Mouse (Mus musculus): ENCODE data around the gene Acy3. TPM values are rescaled to one million over a fixed set of nuclear protein-coding genes. Genes with fewer than 3 reads are reported as not detected.

Gene Acy3
- total and polyA plus RNA-seq, 2 experiments from 2014 or later = 21.5 to 74.8 TPM

- Histone ChIP-seq H3K4me3 (ENCODE audit: low read depth, low read length) (peak overlapping the region; percentile 25; the same call in 1 of the 2 replicates), H3K27ac (ENCODE audit: low read depth) (peak overlapping the region; percentile 33; the same call in 1 of the 2 replicates), H3K27me3 (ENCODE audit: control insufficient read depth, insufficient read depth, low read length) (no peaks in the 10 kb centered on the region), H3K9me3 (replicated peaks; ENCODE audit: control insufficient read depth, low read length) (no peaks in the 10 kb centered on the region), H3K9ac (replicated peaks; ENCODE audit: low read depth, low read length) (peak overlapping the region; percentile 12; the same call in 1 of the 2 replicates), H3K4me1 (ENCODE audit: control insufficient read depth, insufficient read depth) (peaks cover 39% of the 10 kb centered on the region), H3K36me3 (replicated peaks; ENCODE audit: control insufficient read depth, insufficient read depth, low read length) (peaks cover 37% of the 10 kb centered on the region), H3K4me2 (ENCODE audit: low read depth, low read length) (peak overlapping the region; percentile 49)
- DNase-seq (ENCODE audit: low spot score) (no peak), ATAC-seq (ENCODE audit: insufficient read depth, low read depth) (no peak)
- WGBS = 66% methylated on average over 15 of the region's 15 CpGs
- TF ChIP-seq EP300 (IDR thresholded peaks at IDR 0.05; ENCODE audit: low read depth) (no peak), CTCF (IDR thresholded peaks at IDR 0.05; ENCODE audit: low read depth) (no peak)
Measured at GRCm38 (mm10) chr19:4004331-4004730, 18.0 kb downstream of the Acy3 start.

GRCm38 (mm10) chr19:4005091-4005490, 18.7 kb downstream of the Acy3 start:
- TF ChIP-seq EP300 (IDR thresholded peaks at IDR 0.05; ENCODE audit: low read depth) (no peak), CTCF (IDR thresholded peaks at IDR 0.05; ENCODE audit: low read depth) (no peak)
- Histone ChIP-seq H3K4me3 (ENCODE audit: low read depth, low read length) (no peak overlapping the region), H3K4me2 (ENCODE audit: low read depth, low read length) (no peak overlapping the region), H3K9ac (replicated peaks; ENCODE audit: low read depth, low read length) (no peak overlapping the region), H3K27me3 (ENCODE audit: control insufficient read depth, insufficient read depth, low read length) (no peaks in the 10 kb centered on the region), H3K4me1 (ENCODE audit: control insufficient read depth, insufficient read depth) (peaks cover 34% of the 10 kb centered on the region), H3K36me3 (replicated peaks; ENCODE audit: control insufficient read depth, insufficient read depth, low read length) (peaks cover 45% of the 10 kb centered on the region), H3K9me3 (replicated peaks; ENCODE audit: control insufficient read depth, low read length) (no peaks in the 10 kb centered on the region), H3K27ac (ENCODE audit: low read depth) (peak overlapping the region; percentile 52)
- 57% methylated on average over 9 of the region's 9 CpGs for WGBS
- no peak for ATAC-seq (ENCODE audit: insufficient read depth, low read depth)
- no peak for DNase-seq (ENCODE audit: low spot score)

GRCm38 (mm10) chr19:4005971-4006370, 19.6 kb downstream of the Acy3 start:
- WGBS = 94% methylated on average over 8 of the region's 8 CpGs
- Histone ChIP-seq H3K27ac (ENCODE audit: low read depth) (no peak overlapping the region), H3K36me3 (replicated peaks; ENCODE audit: control insufficient read depth, insufficient read depth, low read length) (peaks cover 54% of the 10 kb centered on the region), H3K27me3 (ENCODE audit: control insufficient read depth, insufficient read depth, low read length) (no peaks in the 10 kb centered on the region), H3K9ac (replicated peaks; ENCODE audit: low read depth, low read length) (no peak overlapping the region), H3K4me2 (ENCODE audit: low read depth, low read length) (no peak overlapping the region), H3K4me1 (ENCODE audit: control insufficient read depth, insufficient read depth) (peaks cover 33% of the 10 kb centered on the region), H3K9me3 (replicated peaks; ENCODE audit: control insufficient read depth, low read length) (no peaks in the 10 kb centered on the region), H3K4me3 (ENCODE audit: low read depth, low read length) (no peak overlapping the region)
- DNase-seq (ENCODE audit: low spot score) (no peak), ATAC-seq (ENCODE audit: insufficient read depth, low read depth) (no peak)
- TF ChIP-seq CTCF (IDR thresholded peaks at IDR 0.05; ENCODE audit: low read depth) = no peak
- no peak for TF ChIP-seq EP300 (IDR thresholded peaks at IDR 0.05; ENCODE audit: low read depth)

- no peaks in the 10 kb centered on the region for H3K27me3 ChIP-seq (ENCODE audit: control insufficient read depth, insufficient read depth, low read length)
- H3K4me3 ChIP-seq (ENCODE audit: low read depth, low read length) = no peak overlapping the region
- H3K36me3 ChIP-seq (replicated peaks; ENCODE audit: control insufficient read depth, insufficient read depth, low read length) = peaks cover 51% of the 10 kb centered on the region
- no peaks in the 10 kb centered on the region for H3K9me3 ChIP-seq (replicated peaks; ENCODE audit: control insufficient read depth, low read length)
- WGBS = 92% methylated on average over 5 of the region's 5 CpGs
- H3K4me2 ChIP-seq (ENCODE audit: low read depth, low read length) = no peak overlapping the region
- no peak overlapping the region for H3K9ac ChIP-seq (replicated peaks; ENCODE audit: low read depth, low read length)
- H3K4me1 ChIP-seq (ENCODE audit: control insufficient read depth, insufficient read depth) = peaks cover 4% of the 10 kb centered on the region
- H3K27ac ChIP-seq (ENCODE audit: low read depth) = no peak overlapping the region
- DNase-seq (ENCODE audit: low spot score) (no peak), ATAC-seq (ENCODE audit: insufficient read depth, low read depth) (no peak)
- no peak for TF ChIP-seq EP300 (IDR thresholded peaks at IDR 0.05; ENCODE audit: low read depth)
- TF ChIP-seq CTCF (IDR thresholded peaks at IDR 0.05; ENCODE audit: low read depth) = no peak
Measured at GRCm38 (mm10) chr19:4011086-4011485, 24.7 kb downstream of the Acy3 start.

GRCm38 (mm10) chr19:4012432-4013022, 26.2 kb downstream of the Acy3 start, which contains the start of gene Ndufv1:
Gene Ndufv1, minus strand, starts transcription at chr19:4012806.
- peaks cover 4% of the 10 kb centered on the region for H3K4me1 ChIP-seq (ENCODE audit: control insufficient read depth, insufficient read depth)
- peak within 1 kb of the TSS; percentile 69 for H3K4me2 ChIP-seq (ENCODE audit: low read depth, low read length)
- no peaks in the 10 kb centered on the region for H3K27me3 ChIP-seq (ENCODE audit: control insufficient read depth, insufficient read depth, low read length)
- TF ChIP-seq CTCF (IDR thresholded peaks at IDR 0.05; ENCODE audit: low read depth) (peak; percentile 91), EP300 (IDR thresholded peaks at IDR 0.05; ENCODE audit: low read depth) (peak; percentile 80)
- WGBS = 0% methylated on average over 45 of the region's 45 CpGs
- H3K9ac ChIP-seq (replicated peaks; ENCODE audit: low read depth, low read length) = peak within 1 kb of the TSS; percentile 84
- H3K4me3 ChIP-seq (ENCODE audit: low read depth, low read length) = peak within 1 kb of the TSS; percentile 79
- peak; percentile 100 for DNase-seq (ENCODE audit: low spot score)
- H3K27ac ChIP-seq (ENCODE audit: low read depth) = peak within 1 kb of the TSS; percentile 94
- peak; percentile 99 for ATAC-seq (ENCODE audit: insufficient read depth, low read depth)
- no peaks in the 10 kb centered on the region for H3K9me3 ChIP-seq (replicated peaks; ENCODE audit: control insufficient read depth, low read length)
- H3K36me3 ChIP-seq (replicated peaks; ENCODE audit: control insufficient read depth, insufficient read depth, low read length) = peaks cover 37% of the 10 kb centered on the region
